Mouse (Mus musculus) E14TG2a.4 (cell line): ENCODE data around the gene Csrp1.
A peak's percentile ranks its signal among the peaks of the same experiment; 100 is the strongest.

Source experiments
- CTCF ChIP-seq: conservative IDR thresholded peaks from 2 replicates; pipeline ENCODE4 v1.5.1; 2014; ENCODE audit warnings: low read length
- NANOG ChIP-seq: IDR thresholded peaks from 2 replicates; pipeline ENCODE4 v1.6.1; 2014; ENCODE audit warnings: borderline replicate concordance, low read length, mixed read lengths
- POU5F1 ChIP-seq: IDR thresholded peaks from 2 replicates; pipeline ENCODE4 v1.6.1; 2014; ENCODE audit warnings: low read length, borderline replicate concordance

DNA sequence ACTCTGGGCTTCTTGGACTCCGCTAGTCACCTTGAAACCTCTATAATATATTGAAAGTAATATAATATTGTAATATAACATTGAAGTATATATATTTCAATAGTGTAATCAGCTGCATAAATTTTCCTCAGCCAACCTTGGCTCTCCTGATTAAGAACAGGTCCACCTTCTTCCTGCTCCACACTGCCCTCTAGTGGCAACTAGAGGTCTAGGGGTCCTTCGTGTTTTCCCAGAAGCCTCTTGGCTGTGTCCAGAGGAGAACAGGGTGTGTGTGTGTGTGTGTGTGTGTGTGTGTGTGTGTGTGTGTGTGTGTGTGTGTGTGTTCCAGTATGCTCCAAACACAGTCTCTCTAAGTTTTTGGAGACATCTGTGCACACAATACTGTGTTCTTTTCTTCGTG is 67.9 kb downstream of the Csrp1 start:
- TF ChIP-seq CTCF (peak; percentile 72), POU5F1 (no peak), NANOG (no peak)
